Mouse (Mus musculus) G1E (cell line): Measurements from ENCODE around the gene Tmppe. TPM values are rescaled to one million over a fixed set of nuclear protein-coding genes. Genes with fewer than 3 reads are reported as not detected.

Source experiments
- ATAC-seq: 2 replicates; pipeline ENCODE4 v1.8.0; 2016; ENCODE audit warnings: mild to moderate bottlenecking; ENCODE audit not compliant: insufficient number of reproducible peaks, poor library complexity, low FRiP score, severe bottlenecking; ENCODE audit errors: extremely low read depth
- DNase-seq: peaks from one replicate; pipeline ENCODE4 v3.0.0; 2012; ENCODE audit warnings: low spot score
- H3K27me3 ChIP-seq: 2 replicates; pipeline ENCODE4 v1.6.1; 2012; ENCODE audit warnings: mild to moderate bottlenecking, low read length, inconsistent platforms; ENCODE audit not compliant: insufficient read depth
- H3K36me3 ChIP-seq: replicated peaks from 2 replicates; pipeline ENCODE3; 2012; ENCODE audit warnings: mild to moderate bottlenecking, inconsistent platforms
- H3K4me1 ChIP-seq: 2 replicates; pipeline ENCODE4 v1.6.1; 2012; ENCODE audit warnings: low read depth, low read length, inconsistent platforms, mixed read lengths; ENCODE audit not compliant: insufficient read depth
- H3K4me3 ChIP-seq: 2 replicates; pipeline ENCODE4 v1.5.1; 2012; ENCODE audit warnings: low read depth, mild to moderate bottlenecking, inconsistent platforms, low read length, moderate library complexity, mixed read lengths
- H3K9me3 ChIP-seq: replicated peaks from 2 replicates; pipeline ENCODE4 v1.6.1; 2012; ENCODE audit warnings: inconsistent platforms
- CTCF ChIP-seq: IDR thresholded peaks from 2 replicates; pipeline ENCODE4 v1.5.1; 2012; ENCODE audit warnings: low read depth, low read length, inconsistent platforms, mixed read lengths
- GATA1 ChIP-seq: IDR thresholded peaks from 2 replicates; pipeline ENCODE4 v1.6.1; 2012; ENCODE audit warnings: borderline replicate concordance, low read length, inconsistent platforms, mixed read lengths
- GATA2 ChIP-seq: IDR thresholded peaks from 2 replicates; pipeline ENCODE4 v1.6.1; 2012; ENCODE audit warnings: low read depth, low read length, inconsistent platforms, borderline replicate concordance
- POLR2AphosphoS5 ChIP-seq: IDR thresholded peaks from 2 replicates; pipeline ENCODE4 v1.6.1; 2012; ENCODE audit warnings: low read depth, low read length, inconsistent platforms; ENCODE audit not compliant: insufficient replicate concordance
- TAL1 ChIP-seq: conservative IDR thresholded peaks from 2 replicates; pipeline ENCODE4 v1.6.1; 2012; ENCODE audit warnings: low read depth, low read length, inconsistent platforms, mixed read lengths
- polyA plus RNA-seq: library from polyadenylated mRNA; stranded (reverse); fragments of >175 nt; gene quantifications from 2 replicates; pipeline ENCODE4 v1.2.3, GENCODE M21; 2012
- total RNA-seq, 2 experiments: library from RNA; stranded (forward) in 1 of 2; stranded (reverse) in 1 of 2; fragments of 200-1000 nt in 1 of 2; fragments of >200 nt in 1 of 2; fragmentation: Nextera tagmentation in 1 of 2; gene quantifications; 2 replicates each; pipeline ENCODE4 v1.2.3; 2014 to 2017

Tmppe gene
- total and polyA plus RNA-seq, 3 experiments, result 4.6 to 9.8 (median 6.2) TPM

DNA sequence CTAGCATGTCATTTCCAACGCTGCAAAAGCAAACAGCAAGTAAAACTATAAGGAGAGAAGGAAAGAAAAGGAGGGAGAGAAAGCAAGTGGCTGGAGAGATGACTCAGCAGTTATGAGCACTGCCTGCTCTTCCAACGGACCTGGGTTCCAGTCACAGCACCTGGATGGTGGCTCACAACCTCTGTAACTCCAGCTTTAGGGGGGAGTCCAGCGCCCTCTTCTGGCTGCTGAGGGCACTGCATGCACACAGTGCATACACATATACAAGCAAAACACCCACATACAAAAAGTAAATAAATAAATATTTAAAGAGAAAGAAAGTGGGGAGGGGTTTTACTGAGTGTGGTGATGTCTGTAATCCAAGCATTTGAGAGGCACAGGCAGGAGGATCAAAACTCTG is 20.1 kb downstream of the Tmppe start:
- H3K4me3 ChIP-seq, result no peak overlapping the region
- ATAC-seq (no peak), DNase-seq (no peak)
- peaks cover 15% of the 10 kb centered on the region for H3K9me3 ChIP-seq
- no peak for TF ChIP-seq GATA1
- no peak for TF ChIP-seq POLR2AphosphoS5
- 0 out of 2 replicates have a peak, but pooled peaks have one; percentile 27 for TF ChIP-seq CTCF
- TF ChIP-seq GATA2, result no peak
- TF ChIP-seq TAL1, result no peak
- no peaks in the 10 kb centered on the region for H3K4me1 ChIP-seq
- peaks cover 43% of the 10 kb centered on the region for H3K36me3 ChIP-seq
- H3K27me3 ChIP-seq, result no peaks in the 10 kb centered on the region

- H3K36me3 ChIP-seq, result peaks cover 41% of the 10 kb centered on the region
- H3K27me3 ChIP-seq, result no peaks in the 10 kb centered on the region
- TF ChIP-seq GATA2, result no peak
- no peak for TF ChIP-seq TAL1
- no peak for TF ChIP-seq POLR2AphosphoS5
- TF ChIP-seq CTCF, result no peak
- no peak for TF ChIP-seq GATA1
- peaks cover 10% of the 10 kb centered on the region for H3K9me3 ChIP-seq
- no peaks in the 10 kb centered on the region for H3K4me1 ChIP-seq
- DNase-seq (no peak), ATAC-seq (no peak)
- no peak overlapping the region for H3K4me3 ChIP-seq
Measured at GRCm38 (mm10) chr9:114421797-114422196, 20.9 kb downstream of the Tmppe start.

DNA sequence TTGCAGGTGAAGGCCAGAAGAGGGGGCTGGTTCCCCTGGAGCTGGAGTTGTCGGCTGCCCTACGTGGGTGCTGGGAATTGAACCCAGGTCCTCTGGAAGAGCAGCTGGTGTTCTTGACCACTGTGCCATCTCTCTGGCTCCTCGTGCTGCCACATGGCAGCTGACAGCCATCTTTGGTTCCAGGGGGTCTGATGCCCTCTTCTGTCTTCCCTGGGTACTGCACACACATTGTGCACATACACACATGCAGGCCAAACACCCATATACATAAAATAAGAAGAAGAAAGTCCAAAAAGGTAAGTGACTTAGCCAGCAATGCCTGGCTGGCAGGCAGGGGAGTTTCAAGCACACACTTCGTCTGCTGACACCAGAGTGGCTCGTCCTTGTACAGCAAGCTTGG is 24.7 kb downstream of the Tmppe start:
- DNase-seq (no peak), ATAC-seq (no peak)
- Histone ChIP-seq H3K27me3 (no peaks in the 10 kb centered on the region), H3K4me1 (peaks cover 7% of the 10 kb centered on the region), H3K4me3 (no peak overlapping the region), H3K9me3 (peaks cover 6% of the 10 kb centered on the region), H3K36me3 (peaks cover 40% of the 10 kb centered on the region)
- TF ChIP-seq CTCF (no peak), TAL1 (no peak), POLR2AphosphoS5 (no peak), GATA2 (no peak), GATA1 (no peak)

DNA sequence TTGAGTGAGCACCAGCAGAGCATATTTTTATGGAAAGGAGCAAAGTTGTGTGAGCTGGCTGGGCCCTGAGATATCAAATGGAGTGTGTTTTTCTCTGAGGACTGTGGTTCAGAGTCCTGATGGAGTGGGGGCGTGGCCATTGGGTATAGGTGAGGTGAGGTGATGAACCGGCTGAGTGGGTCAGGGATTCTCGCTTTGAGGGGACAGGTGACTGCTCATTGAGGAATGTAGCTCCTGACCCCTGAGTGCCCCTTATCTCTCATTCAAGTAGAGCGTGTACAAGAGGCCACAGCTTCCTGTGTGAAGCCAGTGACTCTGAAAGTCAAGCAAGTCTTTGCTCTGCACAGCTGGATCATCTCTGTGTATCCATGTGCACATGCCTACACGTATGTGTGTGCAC is 25.3 kb downstream of the Tmppe start:
- peaks cover 6% of the 10 kb centered on the region for H3K9me3 ChIP-seq
- H3K4me3 ChIP-seq, result no peak overlapping the region
- no peak for ATAC-seq
- no peak for DNase-seq
- no peaks in the 10 kb centered on the region for H3K27me3 ChIP-seq
- peaks cover 40% of the 10 kb centered on the region for H3K36me3 ChIP-seq
- H3K4me1 ChIP-seq, result peaks cover 7% of the 10 kb centered on the region
- TF ChIP-seq TAL1, result no peak
- TF ChIP-seq CTCF, result no peak
- TF ChIP-seq GATA2, result no peak
- TF ChIP-seq GATA1, result no peak
- no peak for TF ChIP-seq POLR2AphosphoS5

DNA sequence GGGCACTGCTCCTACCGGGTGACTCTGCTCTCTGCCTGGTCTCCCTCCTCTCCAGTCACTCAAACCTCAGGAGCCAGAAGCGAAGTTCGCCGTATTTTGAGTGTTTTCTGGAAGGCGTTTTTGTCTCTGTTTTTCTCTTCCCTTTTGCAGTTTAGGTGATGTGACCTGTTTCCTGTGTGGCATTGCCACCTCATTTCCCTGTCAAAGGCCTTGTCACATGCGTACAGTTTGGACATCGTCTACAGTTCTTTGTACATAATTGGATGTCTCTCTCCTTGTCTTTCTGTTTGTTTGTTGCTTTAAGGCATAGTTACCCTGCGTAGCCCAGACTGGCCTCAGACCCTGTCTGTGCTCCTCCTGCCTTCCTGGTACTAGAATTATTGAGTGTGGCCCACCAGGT is 26.5 kb downstream of the Tmppe start:
- ATAC-seq (no peak), DNase-seq (no peak)
- peaks cover 7% of the 10 kb centered on the region for H3K4me1 ChIP-seq

DNA sequence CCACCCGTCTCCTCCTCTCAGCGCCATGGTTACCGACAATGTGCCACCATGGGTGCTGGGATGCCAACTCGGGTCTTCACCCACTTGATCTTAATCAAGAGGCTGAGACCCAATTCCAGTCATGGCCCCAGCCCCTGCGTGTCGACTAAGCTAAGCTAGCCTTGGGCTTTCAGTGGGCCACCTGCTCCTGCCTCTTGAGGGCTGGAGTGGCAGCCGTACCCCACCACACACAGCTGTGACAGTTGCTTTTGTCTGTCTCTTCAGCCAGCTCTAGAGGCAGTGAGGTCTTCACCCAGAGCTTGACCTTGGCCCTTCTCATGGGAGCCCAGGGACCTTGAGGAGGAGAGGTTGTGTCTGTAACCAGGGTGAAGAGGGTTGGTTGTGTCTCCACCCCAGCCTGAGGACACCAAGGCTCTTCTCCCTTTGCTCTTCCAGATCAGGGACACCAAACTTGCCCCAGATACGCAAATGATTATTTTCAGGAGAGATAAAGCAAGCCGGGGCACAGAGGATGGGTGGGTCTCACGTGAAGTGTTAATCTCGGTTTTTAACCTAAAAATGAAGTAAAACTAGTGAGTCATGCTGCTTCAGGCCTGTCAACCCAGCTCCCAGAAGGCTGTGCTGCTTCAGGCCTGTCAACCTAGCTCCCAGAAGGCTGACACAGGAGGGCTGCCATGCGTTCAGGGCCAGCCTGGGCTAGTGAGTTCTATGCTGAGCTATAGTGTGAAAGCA is 27.4 kb downstream of the Tmppe start:
- ATAC-seq (peak; percentile 74), DNase-seq (no peak)
- H3K9me3 ChIP-seq, result peaks cover 6% of the 10 kb centered on the region
- H3K36me3 ChIP-seq, result peaks cover 40% of the 10 kb centered on the region
- H3K27me3 ChIP-seq, result no peaks in the 10 kb centered on the region
- H3K4me1 ChIP-seq, result peaks cover 7% of the 10 kb centered on the region
- H3K4me3 ChIP-seq, result no peak overlapping the region
- TF ChIP-seq POLR2AphosphoS5 (no peak), CTCF (no peak), GATA2 (no peak), TAL1 (no peak)

More for the DNA sequence above, 26.5 kb downstream of the Tmppe start:
- Histone ChIP-seq H3K27me3 (no peaks in the 10 kb centered on the region), H3K4me3 (no peak overlapping the region), H3K36me3 (peaks cover 38% of the 10 kb centered on the region), H3K9me3 (peaks cover 6% of the 10 kb centered on the region)
- TF ChIP-seq POLR2AphosphoS5 (no peak), GATA2 (no peak), GATA1 (no peak), CTCF (no peak), TAL1 (no peak)

GRCm38 (mm10) chr9:114435668-114436067 is 34.8 kb downstream of the Tmppe start:
- TF ChIP-seq GATA2, result no peak
- H3K4me3 ChIP-seq, result no peak overlapping the region

More at GRCm38 (mm10) chr9:114435668-114436067, 34.8 kb downstream of the Tmppe start:
- H3K4me1 ChIP-seq, result no peaks in the 10 kb centered on the region
- H3K27me3 ChIP-seq, result no peaks in the 10 kb centered on the region
- H3K36me3 ChIP-seq, result peaks cover 14% of the 10 kb centered on the region
- no peak for ATAC-seq
- no peaks in the 10 kb centered on the region for H3K9me3 ChIP-seq
- DNase-seq, result no peak
